Mouse (Mus musculus): ENCODE measurements around the gene Rsbn1. TPM values are rescaled to one million over a fixed set of nuclear protein-coding genes. Genes with fewer than 3 reads are reported as not detected.

Gene Rsbn1
- polyA plus RNA-seq, 1 experiment = 18.6 TPM

- TF ChIP-seq GATA1 (IDR thresholded peaks at IDR 0.05; ENCODE audit: low read length) = no peak
Measured at GRCm38 (mm10) chr3:103916205-103916838, 2.4 kb downstream of the Rsbn1 start.

- no peak for TF ChIP-seq GATA1 (IDR thresholded peaks at IDR 0.05; ENCODE audit: low read length)
Measured at GRCm38 (mm10) chr3:103916839-103917237, 2.9 kb downstream of the Rsbn1 start.

GRCm38 (mm10) chr3:103920094-103920493 lies 6.2 kb downstream of the Rsbn1 start:
- no peak for TF ChIP-seq GATA1 (IDR thresholded peaks at IDR 0.05; ENCODE audit: low read length)

- no peak for TF ChIP-seq GATA1 (IDR thresholded peaks at IDR 0.05; ENCODE audit: low read length)
Measured at GRCm38 (mm10) chr3:103925302-103925701, 11.4 kb downstream of the Rsbn1 start.

- TF ChIP-seq GATA1 (IDR thresholded peaks at IDR 0.05; ENCODE audit: low read length) = no peak
Measured at GRCm38 (mm10) chr3:103927511-103927910, 13.6 kb downstream of the Rsbn1 start.

GRCm38 (mm10) chr3:103944794-103945562 lies 31.1 kb downstream of the Rsbn1 start:
- TF ChIP-seq GATA1 (IDR thresholded peaks at IDR 0.05; ENCODE audit: low read length) = no peak

GRCm38 (mm10) chr3:103948666-103949065 lies 34.7 kb downstream of the Rsbn1 start:
- no peak for TF ChIP-seq GATA1 (IDR thresholded peaks at IDR 0.05; ENCODE audit: low read length)

- no peak for TF ChIP-seq GATA1 (IDR thresholded peaks at IDR 0.05; ENCODE audit: low read length)
Measured at GRCm38 (mm10) chr3:103960622-103961021, 46.7 kb downstream of the Rsbn1 start.

- TF ChIP-seq GATA1 (IDR thresholded peaks at IDR 0.05; ENCODE audit: low read length) = no peak
Measured at GRCm38 (mm10) chr3:103967231-103967630, 53.3 kb downstream of the Rsbn1 start.

GRCm38 (mm10) chr3:103967861-103968691 lies 54.2 kb downstream of the Rsbn1 start, which contains the start of gene Phtf1:
Gene Phtf1, plus strand, starts transcription at chr3:103968110.
- TF ChIP-seq GATA1 (IDR thresholded peaks at IDR 0.05; ENCODE audit: low read length) = no peak

- TF ChIP-seq GATA1 (IDR thresholded peaks at IDR 0.05; ENCODE audit: low read length) = no peak
Measured at GRCm38 (mm10) chr3:103968701-103969100, 54.8 kb downstream of the Rsbn1 start.

- TF ChIP-seq GATA1 (IDR thresholded peaks at IDR 0.05; ENCODE audit: low read length) = no peak
Measured at GRCm38 (mm10) chr3:103971157-103971556, 57.2 kb downstream of the Rsbn1 start.

- no peak for TF ChIP-seq GATA1 (IDR thresholded peaks at IDR 0.05; ENCODE audit: low read length)
Measured at GRCm38 (mm10) chr3:103984556-103984955, 70.6 kb downstream of the Rsbn1 start.

- TF ChIP-seq GATA1 (IDR thresholded peaks at IDR 0.05; ENCODE audit: low read length) = no peak
Measured at GRCm38 (mm10) chr3:103985194-103985593, 71.3 kb downstream of the Rsbn1 start.

GRCm38 (mm10) chr3:103987831-103988432 lies 74.0 kb downstream of the Rsbn1 start:
- no peak for TF ChIP-seq GATA1 (IDR thresholded peaks at IDR 0.05; ENCODE audit: low read length)

- TF ChIP-seq GATA1 (IDR thresholded peaks at IDR 0.05; ENCODE audit: low read length) = no peak
Measured at GRCm38 (mm10) chr3:103989352-103989751, 75.4 kb downstream of the Rsbn1 start.
